Mouse (Mus musculus) small intestine, adult 2 months (tissue): ENCODE measurements around the gene Zbtb34. TPM values are rescaled to one million over a fixed set of nuclear protein-coding genes. Genes with fewer than 3 reads are reported as not detected.
A peak's percentile ranks its signal among the peaks of the same experiment; 100 is the strongest.

Source experiments
- H3K27ac ChIP-seq: fragments of 200-500 bp; 2 replicates; pipeline ENCODE4 v1.5.1; 2012; ENCODE audit warnings: low read depth, low read length, control low read depth, inconsistent platforms; ENCODE audit not compliant: insufficient read depth
- H3K27me3 ChIP-seq: fragments of 200-500 bp; 2 replicates; pipeline ENCODE4 v1.6.1; 2012; ENCODE audit warnings: mild to moderate bottlenecking, moderate library complexity, low read length, inconsistent platforms; ENCODE audit not compliant: control insufficient read depth, insufficient read depth
- H3K36me3 ChIP-seq: fragments of 200-500 bp; 2 replicates; pipeline ENCODE4 v1.6.1; 2012; ENCODE audit warnings: mild to moderate bottlenecking, low read length, control low read depth, inconsistent platforms; ENCODE audit not compliant: control insufficient read depth, insufficient read depth
- H3K4me1 ChIP-seq: fragments of 200-500 bp; 2 replicates; pipeline ENCODE4 v1.6.1; 2012; ENCODE audit warnings: low read length, inconsistent platforms, mixed read lengths; ENCODE audit not compliant: control insufficient read depth, insufficient read depth, insufficient read length
- H3K4me3 ChIP-seq: fragments of 200-500 bp; 2 replicates; pipeline ENCODE4 v1.5.1; 2012; ENCODE audit warnings: low read depth, mild to moderate bottlenecking, control low read depth, inconsistent platforms, low read length, moderate library complexity
- CTCF ChIP-seq: fragments of 200-500 bp; IDR thresholded peaks from 2 replicates; pipeline ENCODE4 v1.5.1; 2012; ENCODE audit warnings: low read depth, mild to moderate bottlenecking, control low read depth, inconsistent platforms, low read length, moderate library complexity, mixed read lengths; ENCODE audit not compliant: insufficient replicate concordance, insufficient read length; ENCODE audit errors: extremely low read depth
- POLR2A ChIP-seq: fragments of 200-500 bp; IDR thresholded peaks from 2 replicates; pipeline ENCODE4 v1.6.1; 2012; ENCODE audit warnings: low read depth, mild to moderate bottlenecking, control low read depth, inconsistent platforms, low read length, moderate library complexity
- WGBS: fragments of 180-500 bp; shearing (Covaris S2); methylation state at CpG from one replicate; pipeline ENCODE4 v1.1.7; 2018; 5-methylcytosine and 5-hydroxymethylcytosine counted together
- polyA plus RNA-seq: library from polyadenylated mRNA; depleted of rRNA; stranded (reverse); fragments of >200 nt; gene quantifications from 2 replicates; pipeline ENCODE4 v1.2.3, GENCODE M21; 2012

Gene Zbtb34
- polyA plus RNA-seq, 1 experiment = 4.2 TPM

DNA sequence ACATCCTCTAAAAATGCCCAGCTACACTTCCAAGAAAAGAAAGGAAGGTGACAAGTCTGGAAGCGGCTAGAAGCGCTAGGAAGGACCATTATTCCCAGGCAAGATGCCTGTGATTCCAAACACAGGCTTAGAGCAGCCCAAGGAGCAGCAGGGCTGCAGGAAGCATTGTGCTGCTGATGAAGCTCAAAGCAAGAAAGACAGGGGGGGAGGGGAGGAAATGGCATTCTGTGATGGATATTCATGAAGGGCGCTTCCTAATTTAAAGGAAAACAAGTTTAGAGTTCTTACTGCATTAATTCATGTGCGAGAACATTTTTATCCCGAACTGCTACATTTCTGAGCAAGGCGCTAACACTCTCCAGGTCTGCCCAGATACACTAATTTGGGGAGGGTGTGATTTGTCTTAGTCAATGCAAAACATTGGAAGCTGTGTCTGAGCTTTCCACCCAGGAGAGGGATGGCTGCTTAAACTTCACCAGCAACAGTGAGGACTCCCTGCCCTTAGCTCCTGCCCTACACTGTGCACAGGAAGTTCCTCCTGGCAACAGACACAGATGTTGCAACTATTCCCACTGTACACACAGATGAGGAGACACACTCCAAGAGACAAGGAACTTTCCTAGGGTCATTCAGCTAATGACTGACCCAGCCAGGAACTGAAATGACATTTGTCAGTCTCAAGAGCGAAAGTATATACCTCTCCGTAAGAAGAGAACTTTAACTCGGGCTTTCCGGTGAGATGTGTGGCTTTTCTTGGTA lies 4.3 kb downstream of the Zbtb34 start:
- H3K27me3 ChIP-seq = no peaks in the 10 kb centered on the region
- peaks cover 8% of the 10 kb centered on the region for H3K36me3 ChIP-seq
- H3K4me3 ChIP-seq = no peak overlapping the region
- no peak overlapping the region for H3K27ac ChIP-seq
- TF ChIP-seq POLR2A (no peak), CTCF (no peak)
- 88% methylated on average over 10 of the region's 10 CpGs for WGBS
- H3K4me1 ChIP-seq = peaks cover 2% of the 10 kb centered on the region

DNA sequence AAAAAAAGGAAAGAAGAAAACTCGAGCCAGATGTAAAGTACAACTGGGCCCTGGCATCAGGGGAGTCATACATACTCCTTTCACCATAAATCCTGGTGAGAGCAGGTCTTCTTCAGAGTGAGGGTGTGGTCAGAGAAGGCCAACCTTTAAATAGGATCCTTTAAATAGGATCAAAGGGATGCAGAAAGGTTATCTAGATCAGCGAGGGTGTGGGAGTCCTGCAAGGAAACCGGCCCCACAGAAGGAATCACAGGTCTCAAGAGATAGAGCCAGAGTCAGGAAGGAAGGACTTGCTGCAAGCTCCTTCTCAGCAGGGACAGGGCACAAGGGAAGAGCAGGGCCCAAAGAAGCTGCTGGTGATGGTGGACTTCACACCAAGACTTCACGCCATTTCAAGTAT lies 13.7 kb downstream of the Zbtb34 start:
- no peak for TF ChIP-seq POLR2A
- no peak for TF ChIP-seq CTCF
- Histone ChIP-seq H3K36me3 (peaks cover 3% of the 10 kb centered on the region; the same call in 1 of the 2 replicates), H3K4me3 (no peak overlapping the region), H3K4me1 (no peaks in the 10 kb centered on the region), H3K27me3 (no peaks in the 10 kb centered on the region), H3K27ac (no peak overlapping the region)
- WGBS = 54% methylated on average over 4 of the region's 4 CpGs

DNA sequence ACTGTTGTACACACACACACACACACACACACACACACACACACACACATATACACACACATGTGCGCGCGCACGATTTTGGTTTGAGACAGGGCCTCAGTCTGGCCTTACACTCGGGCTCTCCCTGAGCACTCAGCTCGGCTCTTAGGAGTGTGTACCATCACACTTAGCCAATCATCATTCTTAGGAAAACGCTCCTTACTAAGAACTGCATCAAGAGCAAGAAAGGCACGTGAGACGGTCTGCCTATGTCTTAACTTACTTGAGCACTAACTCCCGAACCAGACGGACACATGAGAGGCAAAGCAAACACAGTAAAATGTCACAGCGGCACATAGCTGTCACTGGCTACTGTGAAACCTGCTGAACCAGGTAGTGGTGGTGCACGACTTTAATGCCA lies 17.1 kb downstream of the Zbtb34 start:
- Histone ChIP-seq H3K27me3 (no peaks in the 10 kb centered on the region), H3K36me3 (peaks cover 19% of the 10 kb centered on the region), H3K4me1 (no peaks in the 10 kb centered on the region), H3K27ac (no peak overlapping the region), H3K4me3 (no peak overlapping the region)
- 80% methylated on average over 13 of the region's 13 CpGs for WGBS
- TF ChIP-seq CTCF (no peak), POLR2A (no peak)

DNA sequence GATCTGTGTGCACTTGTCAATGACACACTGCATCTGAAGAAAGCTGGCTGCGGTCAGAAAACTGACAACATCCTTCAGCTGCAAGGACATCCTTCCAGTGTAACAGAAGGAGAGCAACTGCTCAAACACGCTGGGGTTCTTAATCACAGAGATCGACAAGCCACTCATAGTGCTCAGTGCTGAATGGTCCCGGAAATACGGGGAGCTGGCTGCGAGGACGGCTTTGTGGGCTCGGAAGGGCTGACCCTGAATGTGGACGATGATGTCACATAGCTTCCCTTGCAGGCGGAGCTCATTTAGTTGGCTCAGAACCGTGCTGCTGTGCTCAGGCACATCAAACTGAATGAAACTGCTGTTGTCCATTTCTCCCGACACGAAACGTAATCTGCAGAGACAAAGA lies 19.0 kb downstream of the Zbtb34 start:
- 88% methylated on average over 14 of the region's 14 CpGs for WGBS
- no peaks in the 10 kb centered on the region for H3K4me1 ChIP-seq
- H3K27me3 ChIP-seq = no peaks in the 10 kb centered on the region
- no peak overlapping the region for H3K4me3 ChIP-seq
- no peak overlapping the region for H3K27ac ChIP-seq
- TF ChIP-seq POLR2A (no peak), CTCF (no peak)
- peaks cover 19% of the 10 kb centered on the region for H3K36me3 ChIP-seq

DNA sequence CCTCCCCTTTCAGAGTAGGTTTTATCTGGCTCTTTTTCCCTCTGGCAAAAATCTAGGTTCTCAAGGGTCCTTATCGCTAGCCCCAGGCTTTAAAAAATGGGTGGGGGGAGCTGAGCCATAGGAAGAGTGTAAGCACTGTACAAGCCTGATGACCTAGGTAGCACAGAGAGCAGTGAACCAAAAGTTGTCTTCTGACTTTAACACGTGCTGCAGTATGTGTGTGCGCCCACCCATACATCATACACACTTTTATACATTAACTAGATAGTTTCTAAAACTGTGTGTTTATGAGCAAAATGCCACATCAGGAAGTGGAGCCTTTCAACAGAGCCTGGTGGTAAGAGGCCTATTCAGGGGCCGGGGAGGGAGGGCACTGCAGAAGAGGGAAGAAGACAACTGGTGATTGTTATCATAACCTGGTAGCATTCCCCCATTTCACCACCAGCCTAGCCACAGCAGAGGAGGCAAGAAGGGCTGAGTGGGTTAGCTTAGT lies 27.6 kb downstream of the Zbtb34 start:
- Histone ChIP-seq H3K4me3 (no peak overlapping the region), H3K36me3 (0 out of 2 replicates have a peak, but pooled peaks cover 1% of the 10 kb centered on the region), H3K27me3 (no peaks in the 10 kb centered on the region), H3K27ac (no peak overlapping the region), H3K4me1 (no peaks in the 10 kb centered on the region)
- WGBS = 41% methylated on average over 4 of the region's 4 CpGs
- no peak for TF ChIP-seq CTCF
- no peak for TF ChIP-seq POLR2A

DNA sequence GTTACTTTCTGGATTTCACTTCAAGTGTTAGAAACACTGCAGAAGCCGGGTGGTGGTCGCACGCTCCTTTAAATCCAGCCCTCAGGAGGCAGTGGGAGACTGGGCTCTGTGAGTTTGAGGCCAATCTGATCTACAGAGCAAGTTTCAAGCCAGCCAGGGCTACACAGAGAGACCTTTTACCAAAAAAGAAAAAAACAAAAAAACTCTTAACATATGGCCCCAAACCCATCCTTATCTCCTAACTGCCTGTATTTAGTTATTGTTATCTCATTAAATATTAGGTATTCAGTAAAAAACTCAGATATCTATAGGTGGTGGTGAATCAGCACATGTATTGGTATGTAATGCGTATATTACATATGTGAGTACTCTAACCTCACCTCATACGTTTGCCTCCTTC lies 28.5 kb downstream of the Zbtb34 start:
- H3K27ac ChIP-seq = no peak overlapping the region
- H3K36me3 ChIP-seq = 0 out of 2 replicates have a peak, but pooled peaks cover 1% of the 10 kb centered on the region
- H3K27me3 ChIP-seq = no peaks in the 10 kb centered on the region
- TF ChIP-seq CTCF = no peak; the same call in 1 of the 2 replicates
- no peak for TF ChIP-seq POLR2A
- WGBS = 79% methylated on average over 5 of the region's 5 CpGs
- no peak overlapping the region for H3K4me3 ChIP-seq
- H3K4me1 ChIP-seq = no peaks in the 10 kb centered on the region

DNA sequence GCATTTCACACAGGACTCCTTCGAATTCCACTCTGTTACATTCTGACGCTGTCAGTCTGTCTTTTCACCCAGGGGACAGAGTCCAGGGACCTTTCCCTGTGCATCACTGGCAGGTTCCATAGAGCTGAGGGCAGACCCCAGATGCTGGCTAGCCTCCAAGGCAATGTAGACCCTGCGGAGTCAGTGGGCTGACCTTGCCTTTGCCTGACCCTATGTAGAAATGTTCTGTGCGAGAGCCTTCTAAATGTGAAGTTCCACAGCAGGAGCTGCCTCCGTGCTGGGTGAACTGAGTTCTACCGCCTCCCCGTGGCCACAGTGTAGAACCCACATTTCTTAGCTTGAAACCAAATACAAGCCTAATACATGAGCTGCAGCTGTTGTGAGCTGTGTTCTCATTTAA lies 28.9 kb downstream of the Zbtb34 start:
- Histone ChIP-seq H3K36me3 (0 out of 2 replicates have a peak, but pooled peaks cover 1% of the 10 kb centered on the region), H3K27me3 (no peaks in the 10 kb centered on the region), H3K4me1 (no peaks in the 10 kb centered on the region), H3K27ac (no peak overlapping the region), H3K4me3 (no peak overlapping the region)
- WGBS = 43% methylated on average over 7 of the region's 7 CpGs
- TF ChIP-seq CTCF = peak; percentile 64; the same call in 1 of the 2 replicates
- TF ChIP-seq POLR2A = no peak
